Mouse (Mus musculus): Measurements from ENCODE around the gene Cnpy4. TPM values are rescaled to one million over a fixed set of nuclear protein-coding genes. Genes with fewer than 3 reads are reported as not detected.

Cnpy4 gene
- polyA plus RNA-seq, 1 experiment from 2014 or later: 33.0 TPM

MicroRNAs encoded within 50 kb of the gene (microRNA counts, 519-probe panel; counts per million panel counts)
- microRNA mmu-miR-106b: 4,931 counts per million, percentile 85 among the panel's probes with 10 or more counts
- microRNA mmu-miR-25: 5,778 counts per million, percentile 95 among the panel's probes with 10 or more counts
- 4,863 counts per million, percentile 81 among the panel's probes with 10 or more counts for microRNA mmu-miR-93

Small RNAs within 50 kb of the gene (microRNA-seq; reads per million reads assigned to microRNA genes)
- 9,259 reads per million, percentile 96 among the genes with 10 or more reads in this experiment for gene Mir106b
- gene Mir25: 442 reads per million, percentile 67 among the genes with 10 or more reads in this experiment
- gene Mir93: 19,150 reads per million, percentile 97 among the genes with 10 or more reads in this experiment

Other genes starting within 250 kb of the Cnpy4 start
- 0.77 and 0.83 TPM in 2 replicates for gene Gjc3, start 224.4 kb upstream of the Cnpy4 start, polyA plus RNA-seq (2015; fragmentation: Nextera tagmentation; extraction: Ambion mirVana)
- gene Azgp1, start 206.0 kb upstream of the Cnpy4 start, polyA plus RNA-seq (2015; fragmentation: Nextera tagmentation; extraction: Ambion mirVana): not detected in 2 replicates
- gene Smok3a, start 166.2 kb upstream of the Cnpy4 start, polyA plus RNA-seq (2015; fragmentation: Nextera tagmentation; extraction: Ambion mirVana): not detected in 2 replicates
- not detected in 2 replicates for gene Smok3b, start 166.1 kb upstream of the Cnpy4 start, polyA plus RNA-seq (2015; fragmentation: Nextera tagmentation; extraction: Ambion mirVana)
- gene Smok3c, start 134.3 kb upstream of the Cnpy4 start, polyA plus RNA-seq (2015; fragmentation: Nextera tagmentation; extraction: Ambion mirVana): not detected in 2 replicates
- gene Zkscan1, start 102.4 kb upstream of the Cnpy4 start, polyA plus RNA-seq (2015; fragmentation: Nextera tagmentation; extraction: Ambion mirVana): 27.1 and 27.2 TPM in 2 replicates
- gene Zscan21, start 70.6 kb upstream of the Cnpy4 start, polyA plus RNA-seq (2015; fragmentation: Nextera tagmentation; extraction: Ambion mirVana): 102 and 113 TPM in 2 replicates
- gene Zfp113, start 31.7 kb upstream of the Cnpy4 start, polyA plus RNA-seq (2015; fragmentation: Nextera tagmentation; extraction: Ambion mirVana): 38.9 and 40.5 TPM in 2 replicates
- 308 and 322 TPM in 2 replicates for gene Cops6, start 26.4 kb upstream of the Cnpy4 start, polyA plus RNA-seq (2015; fragmentation: Nextera tagmentation; extraction: Ambion mirVana)
- gene Ap4m1, start 15.5 kb upstream of the Cnpy4 start, polyA plus RNA-seq (2015; fragmentation: Nextera tagmentation; extraction: Ambion mirVana): 24.3 and 26.5 TPM in 2 replicates
- gene Mcm7, start 15.1 kb upstream of the Cnpy4 start, polyA plus RNA-seq (2015; fragmentation: Nextera tagmentation; extraction: Ambion mirVana): 109 and 111 TPM in 2 replicates
- 85.4 and 90.9 TPM in 2 replicates for gene Taf6, start within 50 bp of the Cnpy4 start, polyA plus RNA-seq (2015; fragmentation: Nextera tagmentation; extraction: Ambion mirVana)
- 13.5 and 14.6 TPM in 2 replicates for gene Mblac1, start 6.8 kb downstream of the Cnpy4 start, polyA plus RNA-seq (2015; fragmentation: Nextera tagmentation; extraction: Ambion mirVana)
- gene Nxpe5, start 38.4 kb downstream of the Cnpy4 start, polyA plus RNA-seq (2015; fragmentation: Nextera tagmentation; extraction: Ambion mirVana): not detected in 2 replicates
- 91.7 and 95.8 TPM in 2 replicates for gene Lamtor4, start 68.0 kb downstream of the Cnpy4 start, polyA plus RNA-seq (2015; fragmentation: Nextera tagmentation; extraction: Ambion mirVana)
- gene BC037034, start 76.5 kb downstream of the Cnpy4 start, polyA plus RNA-seq (2015; fragmentation: Nextera tagmentation; extraction: Ambion mirVana): 14.2 and 15.5 TPM in 2 replicates
- 3.3 and 4.2 TPM in 2 replicates for gene Gal3st4, start 85.4 kb downstream of the Cnpy4 start, polyA plus RNA-seq (2015; fragmentation: Nextera tagmentation; extraction: Ambion mirVana)
- gene Gm43720, start 92.5 kb downstream of the Cnpy4 start, polyA plus RNA-seq (2015; fragmentation: Nextera tagmentation; extraction: Ambion mirVana): 0.09 and 0.10 TPM in 2 replicates
- 212 and 224 TPM in 2 replicates for gene Gpc2, start 92.5 kb downstream of the Cnpy4 start, polyA plus RNA-seq (2015; fragmentation: Nextera tagmentation; extraction: Ambion mirVana)
- gene Stag3, start 92.8 kb downstream of the Cnpy4 start, polyA plus RNA-seq (2015; fragmentation: Nextera tagmentation; extraction: Ambion mirVana): 5.8 and 6.0 TPM in 2 replicates
- not detected in 2 replicates for gene Pvrig, start 154.5 kb downstream of the Cnpy4 start, polyA plus RNA-seq (2015; fragmentation: Nextera tagmentation; extraction: Ambion mirVana)